Mouse (Mus musculus): ENCODE data around the gene Hecw2.

Gene Hecw2

GRCm38 (mm10) chr1:54194954-54195305, at the start of gene Hecw2:
TSS of gene Hecw2 (minus strand) at chr1:54195168.
- no peak for DNase-seq (ENCODE audit: extremely low read depth, insufficient read length, low spot score)

GRCm38 (mm10) chr1:54242722-54243121, 47.8 kb upstream of the Hecw2 start:
- DNase-seq (ENCODE audit: extremely low read depth, insufficient read length, low spot score): no peak

- DNase-seq (ENCODE audit: extremely low read depth, insufficient read length, low spot score): no peak
These were observed 25.3 kb upstream of the Hecw2 start for GRCm38 (mm10) chr1:54220273-54220672.

GRCm38 (mm10) chr1:54194183-54194953, 600 bp downstream of the Hecw2 start:
- no peak for DNase-seq (ENCODE audit: extremely low read depth, insufficient read length, low spot score)

GRCm38 (mm10) chr1:54193191-54193770, 1.7 kb downstream of the Hecw2 start:
- no peak for DNase-seq (ENCODE audit: extremely low read depth, insufficient read length, low spot score)

- DNase-seq (ENCODE audit: extremely low read depth, insufficient read length, low spot score): no peak
These were observed 7.4 kb downstream of the Hecw2 start for GRCm38 (mm10) chr1:54187579-54187978.

- DNase-seq (ENCODE audit: extremely low read depth, insufficient read length, low spot score): no peak
These were observed 8.6 kb downstream of the Hecw2 start for GRCm38 (mm10) chr1:54186347-54186746.

- no peak for DNase-seq (ENCODE audit: extremely low read depth, insufficient read length, low spot score)
These were observed 14.3 kb downstream of the Hecw2 start for GRCm38 (mm10) chr1:54180663-54181062.

- no peak for DNase-seq (ENCODE audit: extremely low read depth, insufficient read length, low spot score)
These were observed 15.8 kb downstream of the Hecw2 start for GRCm38 (mm10) chr1:54179179-54179578.

- no peak for DNase-seq (ENCODE audit: extremely low read depth, insufficient read length, low spot score)
These were observed 18.4 kb downstream of the Hecw2 start for GRCm38 (mm10) chr1:54176592-54176991.

- no peak for DNase-seq (ENCODE audit: extremely low read depth, insufficient read length, low spot score)
These were observed 27.0 kb downstream of the Hecw2 start for GRCm38 (mm10) chr1:54168014-54168413.

GRCm38 (mm10) chr1:54159531-54159930, 35.4 kb downstream of the Hecw2 start:
- no peak for DNase-seq (ENCODE audit: extremely low read depth, insufficient read length, low spot score)

GRCm38 (mm10) chr1:54153216-54153786, 41.7 kb downstream of the Hecw2 start:
- no peak for DNase-seq (ENCODE audit: extremely low read depth, insufficient read length, low spot score)

- no peak for DNase-seq (ENCODE audit: extremely low read depth, insufficient read length, low spot score)
These were observed 49.9 kb downstream of the Hecw2 start for GRCm38 (mm10) chr1:54145106-54145505.

- no peak for DNase-seq (ENCODE audit: extremely low read depth, insufficient read length, low spot score)
These were observed 61.0 kb downstream of the Hecw2 start for GRCm38 (mm10) chr1:54133802-54134436.

GRCm38 (mm10) chr1:54128714-54129431, 66.1 kb downstream of the Hecw2 start:
- peak; percentile 67 for DNase-seq (ENCODE audit: extremely low read depth, insufficient read length, low spot score)

- no peak for DNase-seq (ENCODE audit: extremely low read depth, insufficient read length, low spot score)
These were observed 67.8 kb downstream of the Hecw2 start for GRCm38 (mm10) chr1:54126991-54127742.

- DNase-seq (ENCODE audit: extremely low read depth, insufficient read length, low spot score): no peak
These were observed 72.4 kb downstream of the Hecw2 start for GRCm38 (mm10) chr1:54122551-54122950.

GRCm38 (mm10) chr1:54121071-54121730, 73.8 kb downstream of the Hecw2 start:
- DNase-seq (ENCODE audit: extremely low read depth, insufficient read length, low spot score): no peak

All from 3134 (cell line).